Mouse (Mus musculus) midbrain, embryonic 12.5 days (tissue): ENCODE results near the gene Kcnj2. TPM values are rescaled to one million over a fixed set of nuclear protein-coding genes. Genes with fewer than 3 reads are reported as not detected.
A peak's percentile ranks its signal among the peaks of the same experiment; 100 is the strongest.

Experiments used
- ATAC-seq: fragments of 200-750 bp; cut with Nextera tagmentation; 2 replicates; pipeline ENCODE4 v1.8.0; 2017; ENCODE audit warnings: low read depth, moderate TSS enrichment, moderate library complexity; ENCODE audit not compliant: low FRiP score
- H3K27ac ChIP-seq: fragments of 300-500 bp; sonication (generic); replicated peaks from 2 replicates; pipeline ENCODE4 v1.5.1; 2016; ENCODE audit warnings: mild to moderate bottlenecking
- H3K27me3 ChIP-seq: fragments of 300-500 bp; sonication (generic); 2 replicates; pipeline ENCODE4 v1.6.1; 2016; ENCODE audit warnings: mild to moderate bottlenecking
- H3K36me3 ChIP-seq: fragments of 300-500 bp; sonication (generic); 2 replicates; pipeline ENCODE4 v1.6.1; 2016
- H3K4me1 ChIP-seq: fragments of 300-500 bp; sonication (generic); 2 replicates; pipeline ENCODE4 v1.6.1; 2016
- H3K4me2 ChIP-seq: fragments of 300-500 bp; sonication (generic); replicated peaks from 2 replicates; pipeline ENCODE4 v1.6.1; 2016; ENCODE audit warnings: mild to moderate bottlenecking, moderate library complexity
- H3K4me3 ChIP-seq: fragments of 300-500 bp; sonication (generic); 2 replicates; pipeline ENCODE4 v1.5.1; 2016; ENCODE audit warnings: mild to moderate bottlenecking
- H3K9ac ChIP-seq: fragments of 300-500 bp; sonication (generic); replicated peaks from 2 replicates; pipeline ENCODE4 v1.6.1; 2016; ENCODE audit warnings: mild to moderate bottlenecking, moderate library complexity
- H3K9me3 ChIP-seq: fragments of 300-500 bp; sonication (generic); 2 replicates; pipeline ENCODE4 v1.6.1; 2016; ENCODE audit warnings: mild to moderate bottlenecking
- WGBS: fragments of 180-500 bp; shearing (Covaris S2); methylation state at CpG from one replicate; pipeline ENCODE4 v1.1.7; 2016; 5-methylcytosine and 5-hydroxymethylcytosine counted together
- polyA plus RNA-seq: library from polyadenylated mRNA; unstranded; fragments of >200 nt; fragmentation: Nextera tagmentation; extraction: Ambion mirVana; gene quantifications from 2 replicates; pipeline ENCODE4 v1.2.1, GENCODE M21; 2016

The Kcnj2 gene
- polyA plus RNA-seq: 1.1 and 1.2 TPM in 2 replicates

DNA sequence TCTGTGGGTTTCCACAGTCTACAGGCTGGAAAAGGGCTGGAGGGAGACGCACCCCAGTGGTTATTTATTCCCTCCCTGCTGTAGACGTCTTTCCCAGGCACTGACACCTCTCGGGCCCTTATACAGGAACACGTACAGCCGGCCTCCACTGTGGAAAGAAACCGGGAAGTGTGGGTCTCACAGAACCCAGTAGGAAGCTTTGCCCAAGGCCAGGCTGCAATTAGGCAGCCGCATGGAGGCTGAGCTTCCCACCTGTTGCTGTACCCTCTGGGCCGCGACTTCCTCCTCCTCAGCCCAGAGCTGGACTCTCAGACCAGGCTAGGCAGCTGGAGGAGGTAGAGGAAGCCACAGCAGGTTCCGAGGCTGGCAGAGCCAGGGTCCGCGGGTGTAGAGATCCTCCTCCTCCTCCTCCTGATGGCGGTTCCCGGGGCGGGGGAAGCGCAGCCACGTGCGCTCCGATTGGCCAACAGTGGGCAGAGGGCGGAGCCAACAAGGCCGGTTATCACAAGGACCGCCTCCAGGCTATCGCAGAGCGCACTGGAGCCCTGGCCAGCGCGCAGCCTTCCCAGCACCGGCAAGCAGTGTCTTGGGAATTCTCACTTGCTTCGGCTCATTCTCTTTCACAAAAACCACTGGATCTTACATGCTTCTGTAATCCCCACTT lies at the start of gene Kcnj2:
Gene Kcnj2, plus strand, starts transcription at position 530 of the 664 bp plus-strand sequence.
- peak; percentile 100 for ATAC-seq
- peak within 1 kb of the TSS; percentile 62 for H3K4me3 ChIP-seq
- 0% methylated on average over 26 of the region's 28 CpGs for WGBS
- H3K36me3 ChIP-seq: no peaks in the 10 kb centered on the region
- peaks cover 5% of the 10 kb centered on the region for H3K4me1 ChIP-seq
- peak within 1 kb of the TSS; percentile 89 for H3K4me2 ChIP-seq
- peak within 1 kb of the TSS; percentile 45 for H3K9ac ChIP-seq
- peak within 1 kb of the TSS; percentile 63 for H3K27ac ChIP-seq
- peaks cover 14% of the 10 kb centered on the region for H3K27me3 ChIP-seq
- H3K9me3 ChIP-seq: no peaks in the 10 kb centered on the region

DNA sequence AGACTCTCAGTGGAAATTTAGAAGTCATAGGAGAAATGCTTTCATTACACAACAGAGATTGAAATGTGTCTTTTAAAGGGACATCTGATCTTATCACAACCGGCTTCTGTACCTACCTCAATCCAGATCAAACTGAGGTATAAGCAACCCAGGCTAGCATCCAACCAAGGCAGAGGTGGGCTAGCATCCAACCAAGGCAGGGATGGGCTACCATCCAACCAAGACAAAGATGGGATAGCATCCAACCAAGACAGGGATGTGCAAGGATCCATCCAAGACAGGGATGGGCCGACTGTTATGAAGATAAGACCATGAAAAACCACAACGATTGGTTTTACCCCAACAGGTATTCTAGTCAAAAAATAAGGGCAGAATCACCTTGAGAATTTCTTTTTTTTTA lies 49.8 kb upstream of the Kcnj2 start:
- Histone ChIP-seq H3K9me3 (no peaks in the 10 kb centered on the region), H3K27me3 (no peaks in the 10 kb centered on the region), H3K4me2 (no peak overlapping the region), H3K4me1 (no peaks in the 10 kb centered on the region), H3K36me3 (no peaks in the 10 kb centered on the region), H3K4me3 (no peak overlapping the region), H3K9ac (no peak overlapping the region), H3K27ac (no peak overlapping the region)
- WGBS: 95% methylated on average over 3 of the region's 3 CpGs
- no peak for ATAC-seq

DNA sequence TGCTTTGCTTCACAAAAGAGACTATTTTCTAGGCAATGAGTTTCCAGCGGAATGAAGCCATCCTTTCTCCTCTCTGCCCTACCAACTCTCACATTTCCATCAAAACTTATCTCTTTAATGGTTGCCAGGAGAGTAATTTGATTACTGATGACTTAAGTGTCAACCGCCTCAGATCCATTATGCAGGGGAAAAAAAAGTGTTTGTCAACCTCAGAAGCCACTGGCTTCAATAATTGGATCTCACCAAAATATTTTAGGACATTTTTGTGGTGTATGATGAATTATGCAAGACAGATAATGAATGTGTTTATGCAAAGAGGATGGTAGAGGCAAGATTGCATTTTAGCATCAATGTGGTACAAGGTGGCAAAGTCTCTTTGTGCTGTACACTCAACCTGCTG lies 45.8 kb upstream of the Kcnj2 start:
- no peak for ATAC-seq
- Histone ChIP-seq H3K4me2 (no peak overlapping the region), H3K27ac (no peak overlapping the region), H3K9ac (no peak overlapping the region), H3K4me1 (peaks cover 10% of the 10 kb centered on the region), H3K27me3 (no peaks in the 10 kb centered on the region), H3K4me3 (no peak overlapping the region), H3K36me3 (no peaks in the 10 kb centered on the region), H3K9me3 (no peaks in the 10 kb centered on the region)
- WGBS: 48% methylated on average over 2 of the region's 2 CpGs

DNA sequence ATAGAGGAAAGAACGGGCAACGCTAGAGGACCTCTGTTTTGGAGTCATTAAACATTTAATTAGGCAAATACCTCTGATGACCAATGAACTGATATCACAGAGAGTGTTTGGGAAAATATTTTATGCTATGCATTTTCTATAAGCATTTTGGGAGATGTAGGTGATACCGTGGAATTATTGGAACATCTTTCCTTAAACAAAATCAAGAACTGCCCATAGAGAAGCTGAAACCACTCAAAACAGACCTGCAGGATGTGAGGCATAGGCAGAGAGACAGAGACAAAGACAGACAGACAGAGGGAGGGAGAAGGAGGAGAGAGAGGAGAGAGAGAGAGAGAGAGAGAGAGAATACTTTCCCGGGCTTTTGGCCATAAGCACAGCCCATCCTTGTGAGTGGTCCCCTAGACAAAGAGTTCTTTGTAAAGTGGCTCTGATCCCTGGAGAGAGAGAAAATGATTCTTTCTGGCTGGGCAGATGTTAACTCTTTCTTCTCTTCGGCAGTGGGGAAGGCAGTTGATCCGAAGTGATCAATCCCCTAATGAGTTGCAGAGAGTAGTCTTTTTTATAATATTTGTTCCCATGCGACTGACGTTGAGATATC lies 43.2 kb upstream of the Kcnj2 start:
- no peak overlapping the region for H3K27ac ChIP-seq
- WGBS: 40% methylated on average over 8 of the region's 8 CpGs
- H3K4me3 ChIP-seq: no peak overlapping the region
- H3K4me1 ChIP-seq: peaks cover 10% of the 10 kb centered on the region
- no peak overlapping the region for H3K9ac ChIP-seq
- H3K9me3 ChIP-seq: no peaks in the 10 kb centered on the region
- peak; percentile 58; the same call in 1 of the 2 replicates for ATAC-seq
- no peaks in the 10 kb centered on the region for H3K36me3 ChIP-seq
- no peaks in the 10 kb centered on the region for H3K27me3 ChIP-seq
- H3K4me2 ChIP-seq: no peak overlapping the region

DNA sequence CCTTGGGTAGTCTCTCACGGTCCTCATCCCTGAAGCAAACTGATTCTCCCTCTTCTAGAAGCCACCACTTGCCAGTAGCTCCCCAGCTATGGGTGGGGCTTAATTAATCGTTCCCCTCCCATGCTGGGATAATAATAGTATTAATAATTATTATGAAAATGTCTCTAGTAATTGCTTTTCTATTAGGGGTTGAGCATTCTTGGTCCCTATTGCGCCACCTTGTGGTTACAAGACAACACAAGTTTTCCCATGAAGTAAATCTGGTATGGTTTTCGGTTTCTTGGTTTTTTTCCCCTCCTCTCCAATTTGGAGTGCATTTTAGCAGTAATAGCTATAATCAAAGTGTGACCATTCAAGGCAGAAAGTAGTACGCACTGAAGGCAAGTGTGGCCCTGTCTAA lies 23.8 kb upstream of the Kcnj2 start:
- no peak overlapping the region for H3K9ac ChIP-seq
- WGBS: 51% methylated on average over 5 of the region's 5 CpGs
- H3K27me3 ChIP-seq: no peaks in the 10 kb centered on the region
- no peak for ATAC-seq
- no peaks in the 10 kb centered on the region for H3K36me3 ChIP-seq
- no peaks in the 10 kb centered on the region for H3K9me3 ChIP-seq
- no peak overlapping the region for H3K4me2 ChIP-seq
- H3K4me1 ChIP-seq: no peaks in the 10 kb centered on the region
- H3K27ac ChIP-seq: no peak overlapping the region
- no peak overlapping the region for H3K4me3 ChIP-seq

DNA sequence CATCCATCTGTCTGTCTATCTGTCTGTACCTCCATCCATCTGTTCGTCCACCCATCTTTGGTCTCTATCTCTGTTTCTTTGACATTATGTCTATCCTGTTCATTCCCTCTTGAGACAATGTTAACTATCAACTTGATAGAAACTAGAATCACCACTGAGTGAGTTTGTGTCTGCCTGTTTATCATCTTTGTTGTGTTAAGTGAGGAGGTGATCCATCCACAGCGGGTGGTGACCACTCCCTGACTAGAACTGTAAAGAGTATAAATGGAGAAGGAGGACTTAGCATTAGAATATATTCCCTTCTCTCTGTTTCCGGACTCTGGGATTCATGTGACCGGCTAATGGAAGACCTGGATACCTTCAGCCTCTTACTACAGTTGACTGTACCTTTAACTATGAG lies 22.7 kb upstream of the Kcnj2 start:
- 87% methylated on average over 4 of the region's 4 CpGs for WGBS
- no peak for ATAC-seq
- H3K9ac ChIP-seq: no peak overlapping the region
- no peak overlapping the region for H3K4me3 ChIP-seq
- no peaks in the 10 kb centered on the region for H3K27me3 ChIP-seq
- H3K4me2 ChIP-seq: no peak overlapping the region
- no peaks in the 10 kb centered on the region for H3K36me3 ChIP-seq
- H3K9me3 ChIP-seq: no peaks in the 10 kb centered on the region
- H3K27ac ChIP-seq: no peak overlapping the region
- H3K4me1 ChIP-seq: no peaks in the 10 kb centered on the region

DNA sequence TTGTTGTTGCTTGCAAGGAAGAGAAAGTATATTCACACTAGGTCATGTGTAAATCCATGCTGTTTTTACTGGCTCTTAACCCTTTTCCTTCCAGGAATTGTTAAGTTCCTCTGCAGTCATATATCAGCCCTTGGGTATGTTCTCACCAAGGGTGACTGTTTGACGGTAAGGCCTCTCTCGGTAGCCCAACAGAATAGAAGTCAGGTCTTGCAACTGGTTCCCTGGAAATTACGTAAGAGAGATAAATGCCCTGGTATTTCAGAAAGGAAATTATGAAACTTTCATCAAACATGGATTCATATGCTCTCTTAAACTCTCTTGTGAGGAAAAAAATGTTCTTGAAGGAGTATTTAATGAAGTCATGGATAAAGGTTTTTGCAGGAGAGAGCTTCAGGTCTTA lies 11.7 kb upstream of the Kcnj2 start:
- Histone ChIP-seq H3K36me3 (no peaks in the 10 kb centered on the region), H3K27me3 (no peaks in the 10 kb centered on the region), H3K9me3 (no peaks in the 10 kb centered on the region), H3K4me3 (no peak overlapping the region), H3K27ac (no peak overlapping the region), H3K4me1 (no peaks in the 10 kb centered on the region), H3K4me2 (no peak overlapping the region), H3K9ac (no peak overlapping the region)
- 93% methylated on average over 3 of the region's 3 CpGs for WGBS
- no peak for ATAC-seq

DNA sequence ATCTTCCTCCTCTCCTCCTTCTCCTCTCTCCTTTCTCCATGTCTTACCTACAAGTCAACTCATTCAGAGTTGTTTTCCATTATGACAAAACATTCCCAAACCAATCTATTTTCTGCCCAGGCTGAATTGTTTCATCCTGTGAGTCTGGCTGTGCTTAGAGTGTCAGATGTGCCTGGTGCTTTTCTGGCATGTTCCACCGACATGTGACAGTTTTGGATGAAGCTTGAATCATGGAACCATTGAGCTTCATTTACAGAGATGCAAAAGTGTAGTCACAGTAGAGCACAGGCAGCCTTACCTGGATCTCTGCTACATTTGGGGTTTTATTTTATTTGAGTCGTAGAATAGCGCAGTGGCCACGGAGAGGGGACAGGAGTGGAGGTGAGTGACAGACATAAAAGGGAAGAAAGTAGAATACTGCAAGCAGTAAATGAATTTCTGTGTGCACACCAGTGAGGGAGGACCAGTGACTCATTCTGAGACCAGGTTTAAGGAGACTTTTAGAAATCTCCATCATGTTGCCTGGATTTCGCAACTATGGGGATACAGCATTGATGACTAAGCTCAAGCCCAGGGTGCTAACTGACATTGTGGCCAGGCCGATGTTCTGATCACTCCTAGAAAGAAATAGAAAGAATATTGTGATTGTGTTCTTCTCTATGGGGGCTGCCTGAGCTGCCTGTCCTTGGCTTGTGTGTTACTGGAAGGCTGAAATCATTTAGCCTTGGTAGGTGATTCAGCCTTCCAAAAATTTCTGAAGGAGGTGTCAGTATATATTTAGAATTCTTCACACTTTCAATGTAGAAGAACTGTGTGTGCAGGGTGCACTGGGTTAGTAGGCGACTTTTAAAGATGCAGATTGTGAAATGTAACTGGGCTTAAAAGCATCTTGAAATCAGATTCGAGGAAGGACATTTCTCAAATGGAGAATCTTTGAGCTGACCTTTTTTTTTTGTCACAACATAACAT lies 10.8 kb upstream of the Kcnj2 start:
- H3K4me1 ChIP-seq: no peaks in the 10 kb centered on the region
- 87% methylated on average over 8 of the region's 8 CpGs for WGBS
- H3K27ac ChIP-seq: no peak overlapping the region
- no peak overlapping the region for H3K9ac ChIP-seq
- ATAC-seq: no peak
- H3K36me3 ChIP-seq: no peaks in the 10 kb centered on the region
- no peak overlapping the region for H3K4me2 ChIP-seq
- no peak overlapping the region for H3K4me3 ChIP-seq
- H3K9me3 ChIP-seq: no peaks in the 10 kb centered on the region
- no peaks in the 10 kb centered on the region for H3K27me3 ChIP-seq

DNA sequence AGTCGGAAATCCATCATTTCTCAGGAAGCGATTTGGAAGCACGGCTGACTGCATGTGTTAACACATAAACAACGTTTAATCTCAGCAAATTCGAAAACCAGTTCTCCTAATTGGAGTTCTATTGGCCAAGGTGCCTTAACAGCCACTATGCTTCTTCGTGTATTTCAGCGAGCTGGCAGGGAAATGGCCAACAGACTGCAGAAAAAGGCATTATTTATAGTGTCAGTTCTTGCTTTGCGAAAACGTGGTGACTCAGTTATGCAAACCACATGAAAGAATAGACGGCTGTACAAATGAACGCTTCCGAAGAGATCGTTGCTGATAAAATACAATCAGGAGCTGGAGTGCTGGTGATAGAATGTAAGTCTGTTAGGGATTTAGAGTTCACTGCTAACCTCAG lies 9.9 kb upstream of the Kcnj2 start:
- no peak overlapping the region for H3K9ac ChIP-seq
- no peaks in the 10 kb centered on the region for H3K27me3 ChIP-seq
- no peak overlapping the region for H3K27ac ChIP-seq
- ATAC-seq: no peak
- no peaks in the 10 kb centered on the region for H3K4me1 ChIP-seq
- no peaks in the 10 kb centered on the region for H3K9me3 ChIP-seq
- no peak overlapping the region for H3K4me2 ChIP-seq
- no peaks in the 10 kb centered on the region for H3K36me3 ChIP-seq
- no peak overlapping the region for H3K4me3 ChIP-seq
- 88% methylated on average over 13 of the region's 13 CpGs for WGBS

DNA sequence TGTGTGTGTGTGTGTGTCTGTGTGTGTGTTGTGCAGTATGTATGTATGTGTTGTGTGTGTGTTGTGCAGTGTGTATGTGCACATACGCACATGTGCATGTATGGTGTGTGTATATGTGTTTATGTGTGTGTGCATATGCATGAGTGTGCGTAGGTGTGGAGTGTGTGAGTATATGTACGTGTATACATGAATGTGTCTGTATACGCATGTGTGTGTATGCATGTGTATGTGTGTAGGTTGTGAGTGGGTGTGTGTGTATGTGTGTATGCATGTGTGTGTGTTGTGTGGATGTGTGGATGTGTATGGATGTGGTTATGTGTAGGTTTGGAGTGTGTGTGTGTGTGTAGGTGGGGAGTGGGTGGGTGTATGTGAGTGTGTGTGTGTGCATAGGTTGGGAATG lies 8.5 kb upstream of the Kcnj2 start:
- 0 out of 2 replicates have a peak, but pooled peaks have one; percentile 12 for ATAC-seq
- Histone ChIP-seq H3K9me3 (no peaks in the 10 kb centered on the region), H3K4me3 (no peak overlapping the region), H3K27ac (no peak overlapping the region), H3K36me3 (no peaks in the 10 kb centered on the region), H3K9ac (no peak overlapping the region), H3K4me2 (no peak overlapping the region), H3K4me1 (no peaks in the 10 kb centered on the region), H3K27me3 (no peaks in the 10 kb centered on the region)
- WGBS: 92% methylated on average over 4 of the region's 4 CpGs

DNA sequence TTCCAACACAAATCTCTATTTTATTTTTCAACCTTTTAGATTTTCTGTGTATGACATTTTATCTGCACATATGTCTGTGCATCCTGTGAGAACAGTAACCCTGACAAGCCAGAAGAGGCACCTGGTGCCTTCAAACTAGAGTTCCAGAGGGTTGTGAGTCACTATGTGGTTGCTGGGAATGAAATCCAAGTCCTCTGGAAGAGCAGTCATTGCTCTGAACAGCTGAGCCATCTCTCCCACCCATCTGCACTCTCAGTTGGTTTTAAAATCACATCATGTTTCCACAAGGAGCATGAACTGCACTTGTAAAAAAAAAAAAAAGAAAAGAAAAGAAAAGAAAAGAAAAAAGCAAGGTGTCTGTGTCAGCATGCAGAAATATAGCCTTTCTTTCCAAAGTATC lies 6.5 kb upstream of the Kcnj2 start:
- Histone ChIP-seq H3K4me1 (no peaks in the 10 kb centered on the region), H3K9ac (no peak overlapping the region), H3K27ac (no peak overlapping the region), H3K4me2 (no peak overlapping the region), H3K36me3 (no peaks in the 10 kb centered on the region), H3K27me3 (no peaks in the 10 kb centered on the region), H3K4me3 (no peak overlapping the region), H3K9me3 (no peaks in the 10 kb centered on the region)
- ATAC-seq: no peak

DNA sequence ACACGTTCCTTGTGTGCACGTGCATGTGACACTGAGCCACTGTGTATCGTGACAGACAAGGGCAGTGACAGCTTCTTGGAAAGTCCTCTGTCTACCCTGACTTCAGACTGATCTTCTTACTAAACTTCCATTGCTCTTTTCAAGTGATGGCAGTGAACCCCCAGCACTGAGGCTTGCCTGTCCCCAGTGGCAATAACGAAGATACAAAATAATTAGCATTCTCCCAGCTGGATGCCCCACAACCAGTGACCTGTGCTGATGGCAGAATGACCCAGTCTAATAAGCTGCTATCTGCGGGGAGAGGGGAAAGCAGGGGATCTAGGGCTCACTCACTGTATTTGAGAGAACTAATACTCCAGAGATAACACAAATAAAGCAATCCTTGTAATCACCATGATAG lies 5.7 kb upstream of the Kcnj2 start:
- Histone ChIP-seq H3K36me3 (no peaks in the 10 kb centered on the region), H3K9me3 (no peaks in the 10 kb centered on the region), H3K27me3 (no peaks in the 10 kb centered on the region), H3K4me3 (no peak overlapping the region), H3K4me1 (no peaks in the 10 kb centered on the region), H3K4me2 (no peak overlapping the region), H3K9ac (no peak overlapping the region), H3K27ac (no peak overlapping the region)
- WGBS: 51% methylated on average over 5 of the region's 5 CpGs
- no peak for ATAC-seq
